Mouse (Mus musculus) gastrocnemius, postnatal 36 days (tissue): ENCODE measurements at regions not wholly inside any gene's neighbourhood (a gene's known extent, or its start where the extent isn't known, plus 50 kb on each side); places are given as distances from the start of the nearest gene placed in this dataset.

Experiments used
- DNase-seq, 2 experiments: peaks; one replicate each; pipeline ENCODE4 v3.0.0; 2022
- intact Hi-C: fragments of 180-260 bp; cut with DNase I; formaldehyde crosslinking; loops from one replicate; pipeline ENCODE4 v1.15.1; 2025

GRCm38 (mm10) chr2:106454310-106454974 lies 238.6 kb upstream of the Mpped2 start:
- intact Hi-C loops, result no loop called here
- no peak for DNase-seq

DNA sequence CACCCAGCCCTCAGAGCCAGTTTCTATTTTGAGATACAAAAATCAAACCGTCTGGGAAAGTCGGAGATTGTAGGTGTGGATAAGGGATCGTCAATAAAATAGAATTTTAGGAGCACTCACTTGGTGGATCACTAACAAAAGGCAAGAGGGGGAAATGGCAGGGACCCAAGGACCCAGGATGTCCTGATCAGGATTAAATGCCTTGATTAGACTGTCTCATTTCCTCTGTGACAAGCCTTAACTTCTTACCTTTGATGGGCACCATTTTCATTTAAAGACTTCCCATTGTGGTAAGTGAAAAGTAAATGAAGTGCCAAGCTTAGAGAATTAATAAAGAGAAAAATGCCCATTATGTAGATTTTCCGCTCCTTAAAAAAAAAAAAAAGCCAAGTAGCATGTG lies 238.0 kb upstream of the Mpped2 start:
- intact Hi-C loops, result no loop called here
- DNase-seq, result no peak

DNA sequence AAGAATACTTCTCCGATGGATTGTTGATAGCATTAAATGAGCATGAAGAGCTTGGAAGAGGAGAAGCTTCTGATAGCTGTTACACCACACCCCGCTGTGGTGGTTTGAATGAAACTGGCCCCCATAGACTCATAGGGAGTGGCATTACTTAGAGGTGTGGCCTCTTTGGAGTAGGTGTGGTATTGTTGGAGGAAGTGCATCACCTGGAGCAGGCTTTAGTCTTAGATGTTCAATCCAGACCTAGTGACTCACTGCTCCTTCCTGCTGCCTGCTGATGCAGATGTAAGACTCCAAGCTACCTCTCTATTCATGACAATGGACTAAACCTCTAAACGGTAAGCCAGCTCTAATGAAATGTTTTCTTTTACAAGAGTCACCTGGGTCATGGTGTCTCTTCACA lies 237.1 kb upstream of the Mpped2 start:
- no peak for DNase-seq
- intact Hi-C loops, result no loop called here

GRCm38 (mm10) chr2:106458003-106458402 lies 235.1 kb upstream of the Mpped2 start:
- no peak for DNase-seq
- intact Hi-C loops, result no loop called here

DNA sequence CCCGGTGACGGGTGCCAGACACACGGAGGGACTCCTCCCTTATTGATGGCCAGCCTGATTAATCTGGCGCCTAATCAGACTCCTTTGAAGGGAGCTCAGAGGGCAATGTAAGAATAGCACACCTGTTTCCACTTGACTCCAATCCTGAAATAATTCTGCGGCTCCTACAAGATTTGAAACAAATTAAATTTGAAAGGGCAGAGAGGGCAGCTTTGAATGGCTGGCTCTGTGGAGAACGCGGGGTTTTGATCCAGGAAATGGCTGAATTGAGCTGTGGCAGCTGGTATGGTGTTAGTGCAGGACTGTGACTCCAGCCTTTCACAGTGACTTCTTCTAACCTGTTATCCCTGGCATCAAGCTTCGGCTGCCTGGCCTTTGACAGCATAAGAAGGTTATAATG lies 232.0 kb upstream of the Mpped2 start:
- intact Hi-C loops, result no loop called here
- DNase-seq, result no peak

DNA sequence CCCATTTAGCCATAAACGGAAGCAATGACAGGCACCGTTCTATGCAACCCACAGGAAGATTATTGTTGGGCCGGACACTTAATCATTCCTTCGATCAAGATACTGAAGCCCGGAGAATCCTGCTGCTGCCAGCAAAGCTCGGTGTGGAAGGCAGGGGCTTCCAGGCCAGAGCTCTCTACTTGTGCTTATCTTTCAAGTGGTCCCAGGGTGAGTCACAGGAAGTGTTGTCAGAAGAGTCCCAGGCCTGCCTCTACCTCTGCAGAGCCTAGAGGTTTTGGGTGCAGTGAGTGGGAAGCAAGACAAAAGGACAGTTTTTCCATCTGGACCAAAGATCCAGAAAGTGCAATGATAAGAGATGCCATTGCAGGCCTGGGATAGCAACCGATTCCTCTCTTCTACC lies 231.6 kb upstream of the Mpped2 start:
- no peak for DNase-seq
- intact Hi-C loops, result no loop called here

DNA sequence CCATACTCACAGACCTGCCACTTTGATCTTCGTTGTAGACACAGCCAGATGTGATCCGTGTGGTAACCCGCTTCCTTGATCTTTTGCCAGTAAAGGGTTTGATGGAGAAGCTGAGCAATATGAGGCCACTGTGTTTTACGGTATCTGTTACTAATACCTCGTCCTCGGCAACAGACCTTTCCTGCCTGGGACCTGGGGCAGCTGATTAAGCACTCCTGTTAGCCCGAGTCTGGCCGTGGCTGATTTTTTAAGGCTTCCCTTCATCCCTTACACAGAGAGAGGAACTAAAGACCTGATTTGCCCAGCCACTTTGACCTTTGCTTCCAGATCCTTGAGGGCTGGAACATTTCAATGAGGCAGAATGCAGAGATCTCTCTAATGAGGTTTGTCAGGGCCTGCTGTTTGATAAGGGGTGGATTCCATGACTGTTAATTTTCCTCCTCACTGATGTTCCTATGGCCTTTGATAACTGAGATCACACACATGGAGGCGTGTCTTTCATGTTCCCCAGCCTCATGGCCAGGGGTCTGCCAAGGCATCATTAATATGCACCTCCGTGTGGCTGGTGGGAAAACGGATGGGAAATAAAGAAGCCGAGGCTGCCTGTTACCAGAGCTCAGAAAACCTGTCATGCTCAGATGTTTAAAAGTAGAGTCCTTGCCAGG lies 231.0 kb upstream of the Mpped2 start:
- no peak for DNase-seq
- intact Hi-C loops, result no loop called here

GRCm38 (mm10) chr2:106465055-106465454 lies 228.0 kb upstream of the Mpped2 start:
- intact Hi-C loops, result no loop called here
- DNase-seq, result no peak

DNA sequence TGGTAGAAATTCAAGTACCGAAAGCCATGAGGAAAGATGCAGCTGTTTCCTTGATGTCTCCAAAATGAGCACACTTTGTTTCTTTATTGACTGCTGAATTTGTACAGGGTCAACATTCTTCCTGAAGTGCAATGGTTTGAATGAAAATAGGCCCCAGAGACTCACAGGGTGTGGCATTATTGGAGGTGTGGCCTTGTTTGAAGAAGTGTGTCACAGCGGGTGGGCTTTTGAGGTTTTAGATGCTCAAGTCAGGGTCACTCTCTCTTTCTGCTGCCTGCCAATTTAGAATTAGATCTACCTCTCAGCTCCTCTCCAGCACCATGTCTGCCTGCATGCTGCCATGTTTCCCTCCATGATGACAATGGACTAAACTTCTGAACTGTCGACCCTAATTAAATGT lies 227.2 kb upstream of the Mpped2 start:
- DNase-seq, result no peak
- intact Hi-C loops, result no loop called here

DNA sequence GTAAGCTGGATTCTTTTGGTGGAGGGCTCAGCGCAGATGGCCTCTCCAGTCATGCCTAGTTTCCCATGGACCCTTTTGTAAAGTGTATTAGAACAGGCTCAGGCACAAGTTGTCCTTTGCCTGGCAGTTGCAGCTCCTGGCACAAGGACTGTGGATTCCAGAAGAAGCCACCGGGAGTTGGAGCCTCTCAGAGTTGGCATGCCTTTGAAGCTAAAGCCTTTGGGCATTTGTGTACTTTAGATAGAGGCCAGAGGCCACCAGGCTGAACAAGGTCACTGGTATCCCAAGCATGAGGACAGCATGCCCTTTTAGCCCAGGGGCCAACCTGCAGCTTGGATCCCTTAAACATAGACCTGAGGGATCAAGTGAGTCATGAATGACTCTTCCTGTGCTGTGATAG lies 223.9 kb upstream of the Mpped2 start:
- no peak for DNase-seq
- intact Hi-C loops, result no loop called here

DNA sequence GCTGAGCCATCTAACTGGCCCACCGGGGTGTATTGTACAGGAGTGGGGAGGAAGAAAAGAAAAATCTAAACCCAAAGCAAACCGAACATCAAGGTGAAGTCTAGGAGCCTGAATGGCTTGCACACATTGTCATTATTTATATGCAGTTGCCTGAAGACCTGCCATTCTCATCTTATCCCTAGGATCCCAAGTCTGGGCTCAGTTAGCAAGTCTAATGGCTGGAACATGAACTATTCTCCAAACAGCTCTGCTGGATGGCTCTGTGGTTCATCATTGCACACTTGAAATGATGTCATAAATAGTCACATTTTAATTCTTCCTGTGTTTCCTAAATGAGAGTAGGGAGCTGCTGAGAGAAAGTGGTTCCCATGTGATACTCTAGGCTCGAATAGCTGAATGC lies 219.6 kb upstream of the Mpped2 start:
- intact Hi-C loops, result no loop called here
- no peak for DNase-seq

- intact Hi-C loops, result no loop called here
- no peak for DNase-seq
Observed at GRCm38 (mm10) chr2:106477991-106478390, 215.1 kb upstream of the Mpped2 start.

DNA sequence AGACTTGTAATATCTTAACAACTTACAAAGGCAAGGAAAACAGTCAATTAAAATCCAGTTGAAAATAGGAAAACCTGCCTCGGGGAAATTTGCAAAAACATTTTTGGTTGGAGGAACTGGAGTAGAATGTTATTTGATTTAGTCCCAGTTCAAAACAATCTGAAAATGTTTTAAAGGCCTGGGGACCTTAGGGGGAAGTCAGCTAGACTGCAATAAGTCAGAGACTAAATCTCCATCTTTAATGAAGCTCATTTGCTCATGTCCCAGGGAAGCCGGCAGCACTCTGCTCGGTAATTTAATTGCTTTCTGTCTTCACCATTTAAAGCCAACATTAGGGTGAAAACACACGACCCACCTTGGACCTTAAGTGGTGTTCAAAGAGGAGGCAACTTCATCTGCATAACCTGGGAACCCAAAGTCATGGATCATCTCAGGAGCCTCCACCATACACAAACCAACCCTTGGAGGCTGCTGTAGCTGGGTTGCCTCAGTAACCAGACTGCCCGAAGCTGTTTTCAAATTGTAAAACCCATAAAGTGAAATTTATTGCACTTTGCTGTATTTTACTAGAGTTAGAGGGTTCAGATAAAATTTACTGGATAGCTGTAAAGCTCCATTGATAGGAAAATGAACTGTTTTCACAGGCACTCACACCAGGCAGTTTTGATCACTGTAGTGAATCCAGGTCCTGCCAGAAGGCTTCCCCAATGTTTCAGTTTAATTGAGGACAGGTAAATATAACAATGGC lies 205.6 kb upstream of the Mpped2 start:
- intact Hi-C loops, result no loop called here
- DNase-seq, result no peak

DNA sequence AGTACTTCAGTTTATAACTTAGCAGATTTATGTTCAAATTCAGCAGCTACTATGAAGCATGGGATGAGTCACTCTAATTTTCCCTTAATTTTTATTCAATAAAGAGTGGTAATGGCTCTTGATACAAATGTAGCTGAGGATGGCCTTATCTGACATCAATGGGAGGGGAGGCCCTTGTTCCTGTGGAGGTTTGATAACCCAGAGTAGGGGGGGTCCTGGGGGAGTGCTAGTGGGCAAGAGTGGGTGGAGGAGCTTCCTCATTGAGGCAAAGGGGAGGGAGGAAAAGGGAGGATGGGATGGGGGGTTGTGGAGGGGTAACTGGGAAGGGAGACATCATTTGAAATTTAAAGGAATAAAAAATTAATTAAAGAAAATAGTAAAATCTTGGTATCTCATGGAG lies 194.3 kb upstream of the Mpped2 start:
- DNase-seq, result no peak
- intact Hi-C loops, result no loop called here

GRCm38 (mm10) chr2:106499227-106499928 lies 193.7 kb upstream of the Mpped2 start:
- intact Hi-C loops, result no loop called here
- no peak for DNase-seq

- DNase-seq, result no peak
- intact Hi-C loops, result no loop called here
Observed at GRCm38 (mm10) chr2:106504933-106505420, 188.1 kb upstream of the Mpped2 start.

- intact Hi-C loops, result no loop called here
- no peak for DNase-seq
Observed at GRCm38 (mm10) chr2:106511889-106512288, 181.2 kb upstream of the Mpped2 start.

GRCm38 (mm10) chr2:106512338-106513024 lies 180.6 kb upstream of the Mpped2 start:
- intact Hi-C loops, result no loop called here

DNA sequence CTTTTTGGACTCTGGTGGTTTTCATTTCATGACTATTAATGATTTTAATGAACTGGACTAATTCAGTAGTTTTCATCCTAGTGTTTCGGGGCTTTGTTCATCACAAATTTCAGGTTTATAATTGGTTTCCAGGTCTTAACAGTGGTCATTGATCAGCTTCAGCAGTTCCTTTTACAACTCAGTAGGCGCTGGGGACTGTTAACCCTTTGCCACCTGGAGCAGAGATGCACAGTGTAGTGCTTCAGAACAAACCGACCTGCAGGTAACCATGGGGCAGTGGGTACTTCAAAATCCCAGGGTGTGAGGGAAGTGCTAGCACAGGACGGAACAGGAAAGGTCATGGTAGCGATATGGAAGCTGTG lies 180.1 kb upstream of the Mpped2 start:
- DNase-seq, result no peak
- intact Hi-C loops, result no loop called here

More at GRCm38 (mm10) chr2:106512338-106513024, 180.6 kb upstream of the Mpped2 start:
- DNase-seq, result no peak

DNA sequence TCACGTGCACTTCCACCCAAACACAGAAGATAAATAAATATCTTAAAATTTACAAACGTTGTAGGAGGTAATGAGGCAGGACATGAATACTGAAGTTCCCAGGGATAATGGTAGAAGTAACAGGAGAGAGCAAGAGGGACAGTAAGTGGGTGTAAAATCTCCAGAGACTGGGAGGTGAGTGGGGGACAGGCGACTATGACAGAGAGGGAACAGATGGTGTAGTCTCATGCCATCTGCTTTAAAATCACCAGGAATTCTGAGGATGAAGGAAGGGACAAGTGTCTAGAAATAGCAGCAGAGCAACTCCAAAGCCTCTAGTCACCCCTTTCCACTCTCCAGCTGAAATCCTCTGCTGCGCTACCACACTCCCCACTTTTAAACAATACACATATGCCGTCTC lies 175.8 kb upstream of the Mpped2 start:
- no peak for DNase-seq

DNA sequence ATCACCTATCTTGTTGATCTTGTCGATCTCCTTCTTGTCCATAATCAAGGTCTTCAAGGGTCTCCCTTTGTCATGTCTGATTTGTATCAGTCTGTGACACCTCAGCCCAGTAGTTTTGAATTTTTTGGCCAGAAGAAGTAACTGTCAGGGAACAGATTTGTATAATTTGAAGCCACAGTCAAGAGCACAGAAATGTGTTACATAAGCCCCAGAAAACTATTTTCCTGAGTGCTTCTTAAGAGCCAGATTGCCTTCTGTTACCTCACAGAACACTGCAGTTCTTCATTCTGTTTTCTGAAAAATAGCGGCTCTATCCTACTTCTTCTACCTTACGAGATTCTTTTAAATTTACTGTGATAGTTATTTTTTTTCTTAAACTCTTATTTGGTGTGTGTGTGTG lies 170.1 kb upstream of the Mpped2 start:
- no peak for DNase-seq
- intact Hi-C loops, result no loop called here

More for the DNA sequence above, 175.8 kb upstream of the Mpped2 start:
- intact Hi-C loops, result no loop called here
